Mouse (Mus musculus) embryo, embryonic 11.5 days (tissue): ENCODE results near the gene Neo1.

ENCODE experiments used
- DNase-seq: peaks from one replicate; pipeline ENCODE4 v3.0.0-alpha.2; 2012; ENCODE audit warnings: low read depth, low spot score

The Neo1 gene

GRCm38 (mm10) chr9:58863826-58864225 lies 172.4 kb downstream of the Neo1 start:
- DNase-seq: peak; percentile 9

- peak; percentile 16 for DNase-seq
These were observed 177.1 kb downstream of the Neo1 start for GRCm38 (mm10) chr9:58859080-58859635.

- DNase-seq: no peak
These were observed 181.3 kb downstream of the Neo1 start for GRCm38 (mm10) chr9:58854931-58855330.

GRCm38 (mm10) chr9:58849576-58850315 lies 186.5 kb downstream of the Neo1 start:
- peak; percentile 4 for DNase-seq

GRCm38 (mm10) chr9:58847676-58848075 lies 188.6 kb downstream of the Neo1 start:
- DNase-seq: no peak

- no peak for DNase-seq
These were observed 189.2 kb downstream of the Neo1 start for GRCm38 (mm10) chr9:58847008-58847407.

GRCm38 (mm10) chr9:58844597-58844996 lies 191.6 kb downstream of the Neo1 start:
- no peak for DNase-seq

- DNase-seq: peak; percentile 77
These were observed 194.6 kb downstream of the Neo1 start for GRCm38 (mm10) chr9:58841655-58842054.

- DNase-seq: no peak
These were observed 197.7 kb downstream of the Neo1 start for GRCm38 (mm10) chr9:58838504-58838903.

- no peak for DNase-seq
These were observed 199.1 kb downstream of the Neo1 start for GRCm38 (mm10) chr9:58837174-58837573.

- DNase-seq: no peak
These were observed 203.3 kb downstream of the Neo1 start for GRCm38 (mm10) chr9:58832939-58833338.

GRCm38 (mm10) chr9:58829627-58830026 lies 206.6 kb downstream of the Neo1 start:
- DNase-seq: no peak
